Mouse (Mus musculus): Measurements from ENCODE around the gene Ptgds.

The Ptgds gene

DNA sequence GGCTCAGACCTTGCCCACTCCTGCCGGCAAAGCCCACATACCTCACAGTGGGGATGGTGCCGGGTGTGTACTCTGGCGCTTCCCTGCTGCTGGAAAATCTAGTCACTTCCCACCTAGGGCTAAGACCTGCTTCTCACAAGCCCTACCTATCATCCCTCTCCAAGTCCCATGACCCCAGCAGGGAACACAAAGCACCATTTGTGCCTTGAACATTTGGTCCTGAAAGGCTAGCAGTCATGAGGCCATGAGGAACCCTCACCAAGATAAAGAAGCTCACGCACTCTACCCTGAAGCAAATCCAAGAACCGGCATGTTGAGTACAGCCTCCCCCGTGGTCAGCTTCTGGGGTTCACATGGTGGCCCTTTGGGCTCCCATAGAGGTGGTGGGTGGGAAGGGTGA, at the start of gene Ptgds:
Gene Ptgds, minus strand, starts transcription at position 78 of the 400 bp plus-strand sequence.
- no peak for DNase-seq (ENCODE audit: low read depth, low spot score)

GRCm38 (mm10) chr2:25509912-25510311, 40.1 kb upstream of the Ptgds start:
- no peak for DNase-seq (ENCODE audit: low read depth, low spot score)

- DNase-seq (ENCODE audit: low read depth, low spot score): no peak
These were observed 37.1 kb upstream of the Ptgds start for GRCm38 (mm10) chr2:25506964-25507363.

DNA sequence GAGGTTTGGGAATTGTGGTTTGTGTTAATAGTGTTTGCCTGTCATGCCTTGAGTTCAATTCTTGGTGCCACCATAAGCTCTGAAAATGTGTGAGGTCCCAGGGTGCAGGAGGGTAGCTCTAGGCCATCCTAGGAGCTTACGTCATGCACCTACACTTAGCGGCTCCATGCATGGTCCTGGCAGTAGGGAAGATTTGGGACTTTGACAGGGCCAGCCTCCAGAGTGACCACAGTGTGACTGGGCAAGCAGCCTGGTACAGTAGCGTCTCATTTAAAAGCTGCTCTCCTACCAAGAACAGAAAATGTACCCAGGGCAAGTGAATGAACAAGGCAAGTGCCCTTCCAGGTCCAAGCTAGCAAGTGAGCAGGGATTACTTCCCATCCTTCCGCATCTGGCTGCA, 36.0 kb upstream of the Ptgds start:
- DNase-seq (ENCODE audit: low read depth, low spot score): no peak

DNA sequence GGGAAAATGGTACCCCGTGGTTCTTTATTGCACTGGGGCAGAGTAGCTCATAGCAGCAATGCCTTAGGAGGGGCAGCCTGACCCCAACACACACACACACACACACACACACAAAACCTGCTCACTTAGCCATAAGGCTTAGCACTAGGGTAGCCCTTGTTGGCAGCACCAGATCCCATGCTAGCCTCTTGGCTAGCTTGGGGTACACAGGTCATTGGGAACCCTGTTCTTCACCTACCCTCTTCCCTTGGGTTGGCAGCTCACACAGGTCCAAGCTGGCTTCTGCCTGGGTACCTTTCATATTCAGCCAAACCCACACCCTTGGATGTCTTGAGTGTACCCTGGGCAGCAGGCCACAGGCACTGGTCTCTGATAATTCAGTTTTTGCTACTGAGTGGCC, 35.2 kb upstream of the Ptgds start:
- no peak for DNase-seq (ENCODE audit: low read depth, low spot score)

DNA sequence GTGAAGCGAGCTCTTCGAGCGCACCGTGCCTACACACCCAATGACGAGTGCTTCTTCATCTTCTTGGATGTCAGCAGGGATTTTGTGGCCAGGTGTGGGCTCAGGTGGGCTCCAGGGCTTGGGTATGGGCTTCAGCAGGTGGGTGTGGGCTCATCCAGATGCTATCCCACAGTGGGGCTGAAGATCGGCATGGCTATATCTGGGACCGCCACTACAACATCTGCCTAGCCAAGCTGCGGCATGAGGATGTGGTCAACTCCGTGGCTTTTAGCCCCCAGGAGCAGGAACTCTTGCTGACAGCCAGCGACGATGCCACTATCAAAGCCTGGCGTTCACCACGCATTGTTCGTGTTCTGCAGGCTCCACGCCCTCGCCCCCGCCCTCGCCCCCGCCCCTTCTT, 34.7 kb upstream of the Ptgds start:
- DNase-seq (ENCODE audit: low read depth, low spot score): no peak

DNA sequence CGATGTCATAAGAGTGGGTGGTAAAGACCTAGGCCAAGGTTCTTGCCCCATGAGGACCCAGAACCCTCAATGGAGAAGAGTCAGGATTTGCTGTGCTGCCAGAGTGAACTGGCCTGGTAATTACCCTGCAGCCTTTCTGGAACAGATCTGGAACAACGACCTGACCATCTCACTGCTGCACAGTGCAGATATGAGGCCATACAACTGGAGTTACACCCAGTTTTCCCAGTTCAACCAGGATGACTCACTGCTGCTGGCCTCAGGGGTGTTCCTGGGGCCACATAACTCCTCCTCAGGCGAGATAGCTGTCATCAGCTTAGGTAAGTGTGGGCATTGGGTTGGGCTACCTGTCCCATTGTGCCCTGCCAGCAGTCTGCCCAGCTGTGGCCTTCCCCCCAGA, 32.9 kb upstream of the Ptgds start:
- no peak for DNase-seq (ENCODE audit: low read depth, low spot score)

DNA sequence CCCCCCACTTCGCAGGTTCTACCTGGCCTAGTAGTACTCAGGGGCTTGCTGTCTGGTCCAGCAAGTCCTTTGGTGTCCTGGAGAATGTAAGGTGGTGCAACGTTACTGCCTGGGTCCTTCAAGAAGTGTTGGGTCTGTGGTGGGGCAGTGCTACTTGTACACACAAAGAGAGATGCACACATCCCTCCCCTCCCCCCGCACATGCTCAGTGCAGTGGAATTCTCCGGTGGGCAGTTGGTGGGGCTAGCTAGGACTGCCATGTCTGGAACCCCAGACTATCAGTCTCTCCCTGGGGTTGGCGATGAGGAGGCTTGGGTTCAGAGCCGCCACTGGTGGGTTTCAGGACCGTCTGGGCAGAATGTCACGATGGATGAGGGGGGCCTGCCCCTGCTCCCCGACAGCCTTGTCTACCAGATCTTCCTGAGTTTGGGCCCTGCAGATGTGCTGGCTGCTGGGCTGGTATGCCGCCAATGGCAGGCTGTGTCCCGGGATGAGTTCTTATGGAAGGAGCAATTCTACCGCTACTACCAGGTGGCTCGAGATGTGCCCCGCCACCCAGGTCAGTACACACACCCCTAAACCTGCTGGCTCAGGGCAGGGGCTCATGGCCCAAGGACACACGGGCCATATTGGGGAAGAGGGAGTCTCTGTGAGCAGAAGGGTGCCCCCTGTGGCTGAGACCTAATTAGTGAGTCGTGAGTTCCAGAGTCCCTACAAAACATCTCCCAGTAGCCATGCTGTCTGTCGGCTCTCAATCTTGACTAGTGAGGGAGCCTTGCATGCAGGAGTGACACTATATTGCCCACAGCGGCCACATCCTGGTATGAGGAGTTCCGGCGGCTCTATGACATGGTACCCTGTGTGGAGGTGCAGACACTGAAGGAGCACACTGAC, 32.0 kb upstream of the Ptgds start, which contains the start of gene C8g:
Gene C8g, minus strand, starts transcription at position 127 of the 894 bp plus-strand sequence.
- DNase-seq (ENCODE audit: low read depth, low spot score): no peak

GRCm38 (mm10) chr2:25500576-25501405, 30.9 kb upstream of the Ptgds start, which contains the start of gene Fbxw5:
Fbxw5 (plus strand) TSS chr2:25500750.
- peak; percentile 94 for DNase-seq (ENCODE audit: low read depth, low spot score)

GRCm38 (mm10) chr2:25500071-25500575, 30.3 kb upstream of the Ptgds start:
- no peak for DNase-seq (ENCODE audit: low read depth, low spot score)

GRCm38 (mm10) chr2:25498622-25499478, 29.0 kb upstream of the Ptgds start:
- DNase-seq (ENCODE audit: low read depth, low spot score): no peak

DNA sequence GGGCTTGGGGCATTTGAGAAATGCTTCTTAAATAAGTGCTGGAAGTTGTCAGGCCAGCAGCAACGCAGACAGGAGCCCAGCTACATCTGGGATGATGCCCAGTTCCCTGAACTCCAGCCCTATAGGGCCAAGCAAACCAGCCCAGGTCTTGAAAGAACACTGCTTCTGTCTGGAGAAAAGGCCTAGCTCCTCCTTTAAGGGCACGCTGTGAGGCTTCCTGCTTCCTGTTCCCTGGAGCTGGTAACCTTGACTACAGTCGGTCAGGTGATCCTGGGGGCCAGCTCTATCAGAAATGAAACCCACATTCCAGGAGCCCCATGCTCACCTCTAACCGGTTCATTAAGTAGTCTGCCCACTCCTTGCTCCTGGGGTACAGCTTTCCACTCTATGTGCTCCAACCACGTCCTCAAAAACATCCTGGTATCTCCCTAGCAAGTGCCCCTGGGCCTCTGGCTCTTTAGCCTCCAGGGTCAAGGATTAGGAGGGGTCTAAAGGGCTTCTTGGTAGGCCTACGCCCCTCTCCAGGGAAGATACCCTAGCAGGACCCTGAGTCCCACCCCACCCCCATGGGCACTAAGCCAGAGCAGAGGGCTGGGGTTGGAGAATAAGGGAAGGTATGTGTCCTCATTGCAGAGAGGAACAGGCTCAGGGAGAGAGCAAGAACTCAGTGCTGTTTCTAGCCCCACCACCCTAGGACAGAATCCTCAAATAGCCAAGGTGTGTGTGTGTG, 28.2 kb upstream of the Ptgds start:
- no peak for DNase-seq (ENCODE audit: low read depth, low spot score)

DNA sequence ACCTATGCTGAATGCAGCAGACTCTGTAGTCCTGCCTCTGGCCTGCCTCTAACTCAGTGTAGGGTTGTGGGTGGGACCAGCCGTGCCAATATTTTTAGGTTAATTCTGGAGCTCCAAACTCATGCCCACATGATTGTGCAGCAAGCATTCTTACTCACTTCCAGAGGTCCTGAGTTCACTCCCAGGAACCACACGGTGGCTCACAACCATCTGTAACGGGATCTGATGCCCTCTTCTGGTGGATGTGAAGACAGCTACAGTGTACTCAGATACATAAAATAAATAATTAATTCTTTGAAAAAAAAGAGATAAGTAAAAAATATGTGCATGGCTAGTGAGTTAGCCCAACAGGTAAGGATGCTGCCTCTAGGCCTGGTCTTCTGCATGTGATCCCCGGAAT, 26.6 kb upstream of the Ptgds start:
- DNase-seq (ENCODE audit: low read depth, low spot score): peak; percentile 36

DNA sequence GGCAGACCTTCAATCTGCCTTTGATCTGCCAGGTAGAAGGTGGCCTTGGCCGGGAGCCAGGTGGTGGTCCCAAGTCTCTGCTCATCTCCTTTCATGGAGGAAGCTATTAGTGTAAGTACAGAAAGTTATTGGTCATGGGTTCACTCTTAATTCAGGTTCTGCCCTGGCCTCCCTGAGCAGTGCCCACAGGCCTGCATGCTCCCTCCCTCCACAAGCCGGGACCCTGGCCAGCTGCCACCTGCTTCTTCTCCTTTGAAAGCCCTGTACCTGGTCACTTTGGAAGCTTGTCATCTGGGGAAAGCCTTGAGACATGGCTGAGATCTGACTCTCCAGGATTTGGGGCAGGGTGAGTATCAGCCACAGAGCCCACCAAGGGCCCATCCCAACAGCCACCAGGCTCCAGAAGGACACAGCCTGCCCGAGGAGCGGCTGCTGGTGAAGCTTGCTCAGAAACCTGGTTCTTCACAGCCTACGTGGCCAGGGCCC, 23.7 kb upstream of the Ptgds start, which contains the start of gene Lcn12:
Gene Lcn12, minus strand, starts transcription at position 436 of the 486 bp plus-strand sequence.
- no peak for DNase-seq (ENCODE audit: low read depth, low spot score)

- no peak for DNase-seq (ENCODE audit: low read depth, low spot score)
These were observed 23.1 kb upstream of the Ptgds start for GRCm38 (mm10) chr2:25492988-25493387.

DNA sequence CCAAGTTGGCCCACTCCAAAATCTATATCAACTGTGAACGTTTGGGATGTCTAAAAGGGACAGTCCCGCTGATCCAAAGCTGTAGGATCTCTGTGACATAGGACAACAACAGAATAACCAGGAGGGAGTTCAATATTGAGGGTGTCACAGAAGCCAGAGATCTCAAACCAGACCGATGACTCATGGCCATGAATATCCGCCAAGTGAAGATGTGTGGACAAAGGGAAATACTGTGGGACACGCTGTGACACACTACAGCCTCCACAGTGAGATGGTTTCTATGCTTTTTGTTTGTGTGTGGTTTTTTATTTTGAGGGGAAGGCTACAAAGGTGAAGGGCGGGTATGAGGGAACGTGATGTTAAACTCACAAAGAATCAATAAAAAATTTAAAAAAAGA, 18.8 kb upstream of the Ptgds start:
- DNase-seq (ENCODE audit: low read depth, low spot score): no peak

- no peak for DNase-seq (ENCODE audit: low read depth, low spot score)
These were observed 18.3 kb upstream of the Ptgds start for GRCm38 (mm10) chr2:25487965-25488670.

DNA sequence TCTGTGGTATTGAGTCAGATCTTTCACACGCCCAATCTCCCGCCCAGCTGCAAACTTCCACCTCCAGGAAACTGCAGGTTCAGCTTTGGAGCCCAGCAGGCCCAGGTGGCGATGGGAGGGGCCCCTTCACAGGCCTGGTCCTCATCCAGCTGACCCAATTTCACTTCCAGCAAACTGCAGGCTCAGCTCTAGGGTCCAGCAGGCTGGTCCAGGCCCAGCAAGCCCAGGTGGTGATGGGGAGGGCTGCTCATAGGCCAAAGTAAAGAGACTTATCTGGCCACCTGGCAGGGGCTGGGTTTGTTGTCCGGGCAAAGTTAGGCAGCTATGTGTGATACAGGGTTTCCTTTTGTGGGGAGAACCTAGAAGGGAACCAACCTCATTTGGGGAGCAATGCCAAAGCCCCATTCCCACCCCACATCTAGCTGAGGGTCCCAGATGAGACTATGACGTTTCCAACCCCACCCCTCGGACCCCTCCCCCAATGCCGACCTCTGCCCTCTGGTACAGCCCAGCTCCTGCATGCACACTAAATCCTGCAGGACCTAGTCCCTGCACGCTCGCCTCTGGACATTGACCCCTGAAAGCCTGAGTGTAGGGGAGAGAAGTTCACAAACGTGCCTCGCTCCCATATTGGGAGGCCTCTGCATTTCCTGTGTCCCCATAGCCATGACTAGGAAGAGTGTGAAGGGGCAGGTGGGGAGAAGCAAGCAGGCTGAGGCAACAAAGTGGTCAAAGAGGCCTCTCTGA, 15.2 kb upstream of the Ptgds start:
- peak; percentile 32 for DNase-seq (ENCODE audit: low read depth, low spot score)

DNA sequence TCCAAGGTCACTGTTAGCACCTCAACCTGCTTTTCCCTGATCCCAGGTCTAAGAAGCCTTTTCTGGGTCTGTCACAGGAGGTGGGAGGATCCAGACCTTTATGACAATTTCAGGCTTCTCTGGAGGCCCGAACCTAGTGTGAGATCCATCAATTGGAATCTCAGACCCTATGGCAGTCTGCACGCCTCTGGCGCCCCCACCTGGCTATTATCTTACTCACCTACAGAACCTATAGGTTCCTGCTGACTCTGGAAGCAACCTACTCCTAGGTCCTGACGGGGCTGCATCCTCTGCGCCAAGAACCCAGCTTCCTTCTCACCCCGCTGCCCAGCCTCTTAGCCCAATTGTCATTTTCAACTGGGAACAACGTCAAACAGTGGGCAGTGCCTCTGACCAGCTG, 13.1 kb upstream of the Ptgds start:
- peak; percentile 37 for DNase-seq (ENCODE audit: low read depth, low spot score)

Measured in retina, postnatal 7 days (tissue).